Mouse (Mus musculus) spleen, adult 2 months (tissue): ENCODE data around the gene Arhgap23.

Experiments
- CTCF ChIP-seq: fragments of 200-500 bp; IDR thresholded peaks from 2 replicates; pipeline ENCODE4 v1.5.1; 2011; ENCODE audit warnings: mild to moderate bottlenecking, inconsistent platforms; ENCODE audit not compliant: insufficient read depth, insufficient read length, insufficient replicate concordance; ENCODE audit errors: extremely low read depth
- POLR2A ChIP-seq: fragments of 200-500 bp; IDR thresholded peaks from 2 replicates; pipeline ENCODE4 v1.6.1; 2011; ENCODE audit warnings: low read depth, low read length, inconsistent platforms

DNA sequence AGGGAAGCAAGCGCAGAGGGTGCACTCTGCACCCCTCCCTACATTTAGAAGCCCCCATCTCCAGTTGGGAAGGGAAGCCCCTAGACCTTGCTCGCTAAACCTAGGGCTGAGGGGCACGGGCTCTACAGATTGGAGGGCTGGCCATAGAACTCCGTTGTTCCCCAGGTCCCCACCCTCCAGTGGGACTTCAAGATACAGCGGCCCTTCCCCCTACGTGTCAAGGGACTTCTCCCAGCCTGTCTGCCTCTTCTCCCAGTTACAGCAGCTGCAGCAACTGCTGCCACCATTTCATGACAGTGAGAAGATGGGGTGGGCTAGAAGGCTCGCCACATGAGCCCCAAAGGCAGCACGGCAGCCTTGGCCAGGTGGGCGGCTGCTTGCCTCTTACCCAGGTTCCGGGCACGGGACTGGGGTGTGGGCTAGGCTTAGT is 10.6 kb upstream of the Arhgap23 start:
- TF ChIP-seq CTCF = no peak
- TF ChIP-seq POLR2A = no peak
